Mouse (Mus musculus): ENCODE data around the gene Tbx3. TPM values are rescaled to one million over a fixed set of nuclear protein-coding genes. Genes with fewer than 3 reads are reported as not detected.
A peak's percentile ranks its signal among the peaks of the same experiment; 100 is the strongest.

Gene Tbx3
- total and polyA plus RNA-seq, 3 experiments: 4.4 to 10.4 (median 10.2) TPM

GRCm38 (mm10) chr5:119706467-119706866 is 36.0 kb downstream of the Tbx3 start:
- WGBS: 1% methylated on average over 17 of the region's 17 CpGs
- intact Hi-C loops (cut with DNase I): no loop called here
- Histone ChIP-seq H3K79me2 (replicated peaks; ENCODE audit: control insufficient read depth, insufficient read depth, low read length) (no peaks in the 10 kb centered on the region), H3K27ac (no peak overlapping the region), H3K27me3 (ENCODE audit: control insufficient read depth, insufficient read depth, low read length) (no peaks in the 10 kb centered on the region; the same call in 1 of the 2 replicates), H3K36me3 (ENCODE audit: control insufficient read depth, insufficient read depth, low read length) (no peaks in the 10 kb centered on the region), H3K4me1 (ENCODE audit: control insufficient read depth, insufficient read depth, low read length) (no peaks in the 10 kb centered on the region), H3K9ac (ENCODE audit: low read depth, low read length) (no peak overlapping the region), H3K4me3 (no peak overlapping the region)
- no peak for DNase-seq
- TF ChIP-seq POLR2A (IDR thresholded peaks at IDR 0.05; ENCODE audit: insufficient read depth, low read depth, low read length): no peak
- TF ChIP-seq CTCF (IDR thresholded peaks at IDR 0.05): no peak
- no peak for TF ChIP-seq EP300 (IDR thresholded peaks at IDR 0.05; ENCODE audit: insufficient read depth, low read depth, low read length)

- H3K4me1 ChIP-seq (ENCODE audit: control insufficient read depth, insufficient read depth, low read length): no peaks in the 10 kb centered on the region
- TF ChIP-seq CTCF (IDR thresholded peaks at IDR 0.05) (peak; percentile 9; the same call in 1 of the 2 replicates), EP300 (IDR thresholded peaks at IDR 0.05; ENCODE audit: insufficient read depth, low read depth, low read length) (no peak)
- H3K79me2 ChIP-seq (replicated peaks; ENCODE audit: control insufficient read depth, insufficient read depth, low read length): no peaks in the 10 kb centered on the region
- no peaks in the 10 kb centered on the region for H3K36me3 ChIP-seq (ENCODE audit: control insufficient read depth, insufficient read depth, low read length)
- no peak overlapping the region for H3K9ac ChIP-seq (ENCODE audit: low read depth, low read length)
- intact Hi-C loops (cut with DNase I): no loop called here
- H3K27me3 ChIP-seq (ENCODE audit: control insufficient read depth, insufficient read depth, low read length): no peaks in the 10 kb centered on the region; the same call in 1 of the 2 replicates
- no peak overlapping the region for H3K4me3 ChIP-seq
- no peak for DNase-seq
- 85% methylated on average over 14 of the region's 14 CpGs for WGBS
- no peak overlapping the region for H3K27ac ChIP-seq
Measured at GRCm38 (mm10) chr5:119708850-119709585, 38.5 kb downstream of the Tbx3 start.

GRCm38 (mm10) chr5:119709826-119710559 is 39.5 kb downstream of the Tbx3 start:
- WGBS: 40% methylated on average over 18 of the region's 18 CpGs
- no peaks in the 10 kb centered on the region for H3K4me1 ChIP-seq (ENCODE audit: control insufficient read depth, insufficient read depth, low read length)
- H3K4me3 ChIP-seq: no peak overlapping the region
- intact Hi-C loops (cut with DNase I): no loop called here
- TF ChIP-seq EP300 (IDR thresholded peaks at IDR 0.05; ENCODE audit: insufficient read depth, low read depth, low read length) (no peak), CTCF (IDR thresholded peaks at IDR 0.05) (no peak), POLR2A (IDR thresholded peaks at IDR 0.05; ENCODE audit: insufficient read depth, low read depth, low read length) (no peak)
- no peak overlapping the region for H3K27ac ChIP-seq
- H3K27me3 ChIP-seq (ENCODE audit: control insufficient read depth, insufficient read depth, low read length): no peaks in the 10 kb centered on the region; the same call in 1 of the 2 replicates
- DNase-seq: no peak
- no peaks in the 10 kb centered on the region for H3K79me2 ChIP-seq (replicated peaks; ENCODE audit: control insufficient read depth, insufficient read depth, low read length)
- no peak overlapping the region for H3K9ac ChIP-seq (ENCODE audit: low read depth, low read length)
- H3K36me3 ChIP-seq (ENCODE audit: control insufficient read depth, insufficient read depth, low read length): no peaks in the 10 kb centered on the region

GRCm38 (mm10) chr5:119710756-119711155 is 40.3 kb downstream of the Tbx3 start:
- no peak for TF ChIP-seq POLR2A (IDR thresholded peaks at IDR 0.05; ENCODE audit: insufficient read depth, low read depth, low read length)
- no peak overlapping the region for H3K27ac ChIP-seq
- no peaks in the 10 kb centered on the region for H3K79me2 ChIP-seq (replicated peaks; ENCODE audit: control insufficient read depth, insufficient read depth, low read length)
- WGBS: 47% methylated on average over 7 of the region's 7 CpGs
- no peaks in the 10 kb centered on the region for H3K4me1 ChIP-seq (ENCODE audit: control insufficient read depth, insufficient read depth, low read length)
- H3K27me3 ChIP-seq (ENCODE audit: control insufficient read depth, insufficient read depth, low read length): no peaks in the 10 kb centered on the region; the same call in 1 of the 2 replicates
- no peak for DNase-seq
- no peak overlapping the region for H3K4me3 ChIP-seq
- no peak overlapping the region for H3K9ac ChIP-seq (ENCODE audit: low read depth, low read length)
- no peaks in the 10 kb centered on the region for H3K36me3 ChIP-seq (ENCODE audit: control insufficient read depth, insufficient read depth, low read length)
- intact Hi-C loops (cut with DNase I): no loop called here

GRCm38 (mm10) chr5:119711626-119712025 is 41.2 kb downstream of the Tbx3 start:
- Histone ChIP-seq H3K9ac (ENCODE audit: low read depth, low read length) (no peak overlapping the region), H3K4me3 (no peak overlapping the region), H3K79me2 (replicated peaks; ENCODE audit: control insufficient read depth, insufficient read depth, low read length) (no peaks in the 10 kb centered on the region), H3K4me1 (ENCODE audit: control insufficient read depth, insufficient read depth, low read length) (no peaks in the 10 kb centered on the region), H3K36me3 (ENCODE audit: control insufficient read depth, insufficient read depth, low read length) (no peaks in the 10 kb centered on the region), H3K27ac (no peak overlapping the region), H3K27me3 (ENCODE audit: control insufficient read depth, insufficient read depth, low read length) (no peaks in the 10 kb centered on the region; the same call in 1 of the 2 replicates)
- intact Hi-C loops (cut with DNase I): loop anchor here (2.0 kb wide), 1 partner anchor 21 kb away; no protein-coding TSS in a partner anchor
- no peak for DNase-seq
- WGBS: 90% methylated on average over 5 of the region's 5 CpGs
- TF ChIP-seq CTCF (IDR thresholded peaks at IDR 0.05) (peak; percentile 20; the same call in 1 of the 2 replicates), EP300 (IDR thresholded peaks at IDR 0.05; ENCODE audit: insufficient read depth, low read depth, low read length) (no peak), POLR2A (IDR thresholded peaks at IDR 0.05; ENCODE audit: insufficient read depth, low read depth, low read length) (no peak)
